Mouse (Mus musculus): ENCODE data around the gene Pdc. TPM values are rescaled to one million over a fixed set of nuclear protein-coding genes. Genes with fewer than 3 reads are reported as not detected.

The Pdc gene
- not detected for total RNA-seq (2023)

DNA sequence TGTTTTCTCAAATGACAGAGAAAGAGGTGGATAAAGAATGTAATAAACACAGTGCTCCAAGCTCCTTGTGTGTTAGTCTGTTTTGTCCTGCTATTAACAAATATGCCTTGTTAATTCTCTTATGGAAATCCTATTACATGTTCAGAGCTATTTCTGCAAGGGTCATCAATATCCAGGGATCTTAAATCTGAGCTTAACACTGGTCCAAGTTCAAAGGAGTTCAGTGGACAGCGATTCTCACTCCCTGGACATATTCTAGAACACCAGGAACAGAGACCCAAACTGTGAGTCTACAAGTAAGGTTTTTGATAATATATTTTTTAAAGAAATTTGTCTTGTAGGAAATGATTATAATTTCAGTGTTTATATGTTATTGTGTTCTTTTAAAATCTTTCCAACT lies at the start of gene Pdc:
Gene Pdc, plus strand, starts transcription at position 213 of the 400 bp plus-strand sequence.

Other genes with a start within 250 kb of the Pdc start
- under 1 TPM; 0.12 to 0.68 TPM for gene Ptgs2, start 219.4 kb upstream of the Pdc start, total RNA-seq (2023)
- 100 to 1,000 TPM; 315 to 335 TPM for gene Tpr, start 73.4 kb downstream of the Pdc start, total RNA-seq (2023)
- gene Odr4, start 73.7 kb downstream of the Pdc start, total RNA-seq (2023): 10 to 100 TPM; 36.5 to 41.4 TPM
- gene Prg4, start 146.7 kb downstream of the Pdc start, total RNA-seq (2023): under 1 TPM; 0.26 to 0.39 TPM